Mouse (Mus musculus) heart, embryonic 15.5 days (tissue): ENCODE results near the gene Hexim2. TPM values are rescaled to one million over a fixed set of nuclear protein-coding genes. Genes with fewer than 3 reads are reported as not detected.
A peak's percentile ranks its signal among the peaks of the same experiment; 100 is the strongest.

Experiments
- ATAC-seq: fragments of 200-750 bp; cut with Nextera tagmentation; replicated peaks from 2 replicates; pipeline ENCODE4 v1.8.0; 2017; ENCODE audit warnings: low read depth, moderate TSS enrichment; ENCODE audit not compliant: insufficient number of reproducible peaks, insufficient read depth, low FRiP score
- H3K27ac ChIP-seq: fragments of 300-500 bp; sonication (generic); 2 replicates; pipeline ENCODE4 v1.5.1; 2015; ENCODE audit warnings: mild to moderate bottlenecking, inconsistent platforms
- H3K27me3 ChIP-seq: fragments of 300-500 bp; sonication (generic); 2 replicates; pipeline ENCODE4 v1.6.1; 2015; ENCODE audit warnings: inconsistent platforms
- H3K36me3 ChIP-seq: fragments of 300-500 bp; sonication (generic); 2 replicates; pipeline ENCODE4 v1.6.1; 2015; ENCODE audit warnings: mild to moderate bottlenecking, inconsistent platforms
- H3K4me1 ChIP-seq: fragments of 300-500 bp; sonication (generic); replicated peaks from 2 replicates; pipeline ENCODE4 v1.6.1; 2015; ENCODE audit warnings: inconsistent platforms
- H3K4me2 ChIP-seq: fragments of 300-500 bp; sonication (generic); 2 replicates; pipeline ENCODE4 v1.6.1; 2015; ENCODE audit warnings: inconsistent platforms, mild to moderate bottlenecking, moderate library complexity
- H3K4me3 ChIP-seq: fragments of 300-500 bp; sonication (generic); 2 replicates; pipeline ENCODE4 v1.5.1; 2015; ENCODE audit warnings: mild to moderate bottlenecking, inconsistent platforms
- H3K9ac ChIP-seq: fragments of 300-500 bp; sonication (generic); 2 replicates; pipeline ENCODE4 v1.6.1; 2015; ENCODE audit warnings: mild to moderate bottlenecking, inconsistent platforms
- H3K9me3 ChIP-seq: fragments of 300-500 bp; sonication (generic); replicated peaks from 2 replicates; pipeline ENCODE4 v1.6.1; 2016; ENCODE audit warnings: inconsistent platforms
- WGBS: fragments of 180-500 bp; shearing (Covaris S2); methylation state at CpG from one replicate; pipeline ENCODE4 v1.1.7; 2015; ENCODE audit warnings: mixed read lengths; 5-methylcytosine and 5-hydroxymethylcytosine counted together
- polyA plus RNA-seq: library from polyadenylated mRNA; unstranded; fragments of >200 nt; fragmentation: Nextera tagmentation; extraction: Ambion mirVana; gene quantifications from 2 replicates; pipeline ENCODE4 v1.2.1, GENCODE M21; 2015

Gene Hexim2
- polyA plus RNA-seq, 1 experiment from 2014 or later: 5.5 TPM

DNA sequence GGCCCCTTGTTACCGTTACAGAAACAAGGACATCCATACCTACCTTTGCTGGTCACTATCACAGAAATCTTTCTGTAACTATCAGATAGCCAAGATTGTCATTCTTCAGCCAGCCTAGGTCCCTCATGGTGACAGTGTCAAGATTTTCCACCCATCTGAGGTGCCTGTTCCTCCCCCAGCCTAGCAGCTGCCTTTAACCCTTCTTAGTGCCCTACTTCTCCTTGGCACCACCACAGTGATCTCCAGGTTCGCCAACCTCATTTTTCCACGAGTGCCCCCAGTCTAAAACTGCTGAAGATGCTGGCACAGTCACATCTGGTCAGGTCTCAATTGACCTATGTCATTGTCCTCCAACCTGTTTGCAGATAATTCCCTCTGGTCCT is 37.9 kb downstream of the Hexim2 start:
- Histone ChIP-seq H3K27me3 (peaks cover 31% of the 10 kb centered on the region), H3K27ac (no peak overlapping the region), H3K4me3 (peak overlapping the region; percentile 65), H3K9me3 (no peaks in the 10 kb centered on the region), H3K36me3 (no peaks in the 10 kb centered on the region), H3K4me2 (peak overlapping the region; percentile 96), H3K9ac (no peak overlapping the region), H3K4me1 (peaks cover 27% of the 10 kb centered on the region)
- ATAC-seq: no peak
- 56% methylated on average over 3 of the region's 3 CpGs for WGBS

DNA sequence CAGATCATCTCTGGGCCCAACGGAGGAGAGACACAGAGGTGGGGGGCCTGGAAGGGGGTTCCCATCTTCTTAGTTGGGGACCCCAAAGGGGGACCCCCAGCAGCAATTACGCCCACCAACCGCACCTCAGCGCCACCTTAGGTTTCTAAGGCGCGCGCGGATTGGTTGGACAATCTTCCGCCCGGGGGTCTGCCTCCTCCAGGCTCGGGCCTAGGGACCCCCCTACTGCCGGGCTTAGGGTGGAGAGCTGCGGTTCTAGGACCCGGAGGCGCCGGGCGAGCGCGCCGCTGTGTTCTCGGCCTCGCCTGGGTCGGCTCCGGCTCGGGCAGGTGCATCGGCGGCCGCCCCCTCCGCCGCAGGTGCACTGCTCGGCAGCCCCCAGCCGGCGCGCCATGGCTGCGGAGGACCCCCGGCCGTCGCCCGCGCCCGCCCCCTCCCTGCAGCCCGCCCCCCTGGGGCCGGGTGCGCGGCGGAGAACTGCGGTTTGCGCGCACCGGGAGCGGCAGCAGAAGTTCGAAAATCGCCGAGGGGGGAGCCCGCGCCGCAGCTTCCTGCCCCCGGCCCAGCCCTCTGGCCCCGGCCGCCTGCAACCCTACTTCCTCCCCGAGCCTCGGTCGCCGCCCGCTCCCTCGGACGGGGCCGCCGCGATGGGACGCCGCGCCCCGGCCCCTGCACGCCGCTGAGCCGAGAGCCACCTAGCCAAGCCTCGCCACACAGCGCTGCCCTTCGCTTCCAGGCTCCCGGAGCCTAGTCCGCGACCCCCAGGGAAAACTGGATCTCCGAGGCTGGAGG is 38.5 kb downstream of the Hexim2 start, which contains the start of gene Fmnl1:
Gene Fmnl1 (plus strand): TSS at position 614 of the 792 bp plus-strand sequence.
- peak within 1 kb of the TSS; percentile 39; the same call in 1 of the 2 replicates for H3K27ac ChIP-seq
- 2% methylated on average over 59 of the region's 84 CpGs for WGBS
- H3K9me3 ChIP-seq: no peaks in the 10 kb centered on the region
- peak within 1 kb of the TSS; percentile 96 for H3K4me2 ChIP-seq
- ATAC-seq: no peak
- peaks cover 28% of the 10 kb centered on the region for H3K4me1 ChIP-seq
- H3K9ac ChIP-seq: peak within 1 kb of the TSS; percentile 72
- H3K27me3 ChIP-seq: peaks cover 31% of the 10 kb centered on the region
- peak within 1 kb of the TSS; percentile 65 for H3K4me3 ChIP-seq
- no peaks in the 10 kb centered on the region for H3K36me3 ChIP-seq

DNA sequence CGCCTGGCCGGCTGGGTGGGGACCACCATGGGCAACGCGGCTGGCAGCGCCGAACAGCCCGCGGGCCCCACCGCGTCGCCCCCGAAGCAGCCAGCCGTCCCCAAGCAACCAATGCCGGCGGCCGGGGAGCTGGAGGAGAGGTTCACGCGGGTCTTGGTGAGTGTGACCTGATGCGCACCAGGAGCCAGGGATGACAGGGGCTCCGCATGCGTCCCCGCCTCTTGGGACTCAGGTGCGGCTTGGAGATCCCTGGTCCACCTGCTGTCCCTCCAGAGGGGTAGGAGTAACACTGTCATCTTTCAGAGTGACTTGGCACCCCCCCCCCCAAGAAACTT is 39.0 kb downstream of the Hexim2 start:
- no peak for ATAC-seq
- peak overlapping the region; percentile 39; the same call in 1 of the 2 replicates for H3K27ac ChIP-seq
- WGBS: 3% methylated on average over 23 of the region's 23 CpGs

DNA sequence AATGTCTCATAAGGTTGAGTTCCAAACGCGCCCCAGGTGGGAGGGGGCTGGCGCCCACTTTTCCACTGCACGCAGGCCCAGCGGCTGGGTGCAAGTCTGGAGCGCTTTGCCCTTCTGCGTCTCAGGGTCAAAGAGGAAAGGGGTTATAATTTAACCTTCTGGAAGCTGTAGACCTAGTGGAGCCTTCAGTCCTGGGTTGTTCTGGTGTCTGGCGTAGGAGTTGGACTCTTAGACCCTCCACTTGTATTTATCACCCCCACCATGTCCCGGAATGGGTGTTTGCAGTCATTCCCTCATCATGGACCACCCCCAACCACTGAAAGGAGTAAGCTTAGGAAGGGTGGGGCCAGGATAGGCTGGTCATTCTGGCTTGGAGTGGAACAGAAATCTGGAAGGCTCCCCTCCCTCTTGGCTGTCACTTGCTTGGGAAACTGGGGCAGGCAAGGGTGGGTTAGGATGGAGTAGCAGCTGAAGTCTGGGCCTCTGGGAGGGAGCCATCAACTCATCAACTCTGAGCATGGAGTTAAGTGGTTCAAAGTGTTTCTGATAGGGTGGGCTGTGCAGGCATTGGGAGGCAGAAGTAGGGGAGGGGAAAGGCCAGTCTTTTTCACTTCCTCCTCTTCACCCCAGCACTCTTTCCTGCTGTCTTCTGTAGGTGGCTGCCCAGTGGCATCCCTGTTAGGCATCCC is 39.6 kb downstream of the Hexim2 start:
- H3K9me3 ChIP-seq: no peaks in the 10 kb centered on the region
- ATAC-seq: no peak
- H3K36me3 ChIP-seq: no peaks in the 10 kb centered on the region
- no peak overlapping the region; the same call in 1 of the 2 replicates for H3K27ac ChIP-seq
- peaks cover 31% of the 10 kb centered on the region for H3K27me3 ChIP-seq
- WGBS: 46% methylated on average over 9 of the region's 9 CpGs
- peak overlapping the region; percentile 72; the same call in 1 of the 2 replicates for H3K9ac ChIP-seq
- peaks cover 33% of the 10 kb centered on the region for H3K4me1 ChIP-seq
- H3K4me2 ChIP-seq: peak overlapping the region; percentile 96
- H3K4me3 ChIP-seq: peak overlapping the region; percentile 65

More for the DNA sequence above, 39.0 kb downstream of the Hexim2 start:
- H3K4me1 ChIP-seq: peaks cover 28% of the 10 kb centered on the region
- peak overlapping the region; percentile 65 for H3K4me3 ChIP-seq
- no peaks in the 10 kb centered on the region for H3K36me3 ChIP-seq
- peak overlapping the region; percentile 72 for H3K9ac ChIP-seq
- peaks cover 31% of the 10 kb centered on the region for H3K27me3 ChIP-seq
- H3K9me3 ChIP-seq: no peaks in the 10 kb centered on the region
- peak overlapping the region; percentile 96 for H3K4me2 ChIP-seq

DNA sequence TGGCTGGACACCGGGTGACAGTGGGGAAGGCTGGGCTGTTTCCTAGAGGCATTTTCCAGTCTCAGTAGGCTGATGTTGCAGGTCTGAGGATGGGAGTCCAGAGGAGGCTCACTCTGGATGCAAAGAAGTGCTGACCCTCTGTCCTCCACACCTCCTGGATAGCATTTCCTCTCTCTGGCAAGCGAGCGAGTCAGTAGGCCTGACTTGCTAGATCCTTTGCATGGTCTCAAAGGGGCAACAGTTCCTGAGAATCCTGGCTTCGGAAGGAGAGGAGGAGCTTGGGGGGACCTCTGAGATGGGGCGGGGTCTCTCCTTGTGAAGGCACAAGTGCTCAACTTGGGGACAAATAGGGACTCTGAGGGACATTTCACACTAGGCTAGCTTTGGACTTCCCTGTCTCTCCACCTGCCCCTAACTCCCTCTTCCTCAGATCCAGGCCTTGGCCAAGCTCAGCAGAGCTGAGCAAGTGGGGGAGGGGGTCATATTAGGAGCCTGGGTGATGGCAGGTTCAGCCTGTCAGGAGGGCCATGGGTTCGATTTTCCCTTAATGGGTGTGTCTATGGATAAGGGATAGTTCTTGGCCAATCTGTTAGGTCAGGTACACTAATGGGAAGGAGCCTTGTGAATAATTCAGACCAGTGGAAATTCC is 40.3 kb downstream of the Hexim2 start:
- H3K4me1 ChIP-seq: peaks cover 40% of the 10 kb centered on the region
- H3K27ac ChIP-seq: no peak overlapping the region; the same call in 1 of the 2 replicates
- H3K9me3 ChIP-seq: no peaks in the 10 kb centered on the region
- H3K9ac ChIP-seq: no peak overlapping the region
- peaks cover 31% of the 10 kb centered on the region for H3K27me3 ChIP-seq
- no peaks in the 10 kb centered on the region for H3K36me3 ChIP-seq
- H3K4me3 ChIP-seq: peak overlapping the region; percentile 65; the same call in 1 of the 2 replicates
- ATAC-seq: no peak
- peak overlapping the region; percentile 96 for H3K4me2 ChIP-seq
- 56% methylated on average over 6 of the region's 6 CpGs for WGBS

DNA sequence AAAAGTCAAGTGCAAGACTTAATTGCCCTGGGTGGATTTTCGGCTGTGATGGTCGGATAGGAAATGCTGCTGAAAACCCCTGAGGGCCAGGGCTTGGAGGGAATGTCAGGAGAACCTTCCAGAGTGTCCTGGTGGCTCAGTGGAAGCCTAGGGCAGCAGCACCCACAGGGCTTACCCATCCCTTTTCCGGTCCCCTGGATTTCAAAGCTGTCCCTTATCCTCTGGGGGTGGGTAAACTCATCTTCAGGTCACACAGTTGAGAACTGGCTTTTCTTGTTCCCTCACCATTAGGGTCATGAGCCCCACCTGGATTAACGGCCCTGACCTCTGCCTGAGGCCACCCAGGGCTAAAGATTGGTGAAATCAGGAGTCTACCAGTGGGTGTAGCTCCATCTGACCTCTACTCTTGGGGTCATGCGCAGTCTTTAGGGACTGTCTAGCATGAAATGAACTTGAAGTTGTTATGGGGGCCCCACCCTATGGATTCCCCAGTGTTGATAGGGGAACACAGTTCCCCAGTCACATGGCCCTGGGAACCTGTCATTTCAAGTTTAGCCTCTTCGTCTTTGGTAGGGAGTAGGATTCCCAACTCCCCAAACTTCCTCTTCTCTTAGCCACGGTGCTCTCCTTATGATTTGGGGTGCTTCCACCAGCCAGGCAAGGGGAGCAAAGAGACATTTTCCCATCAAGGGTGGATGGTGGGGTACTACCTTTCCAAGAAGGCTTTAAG is 41.0 kb downstream of the Hexim2 start:
- ATAC-seq: no peak
- WGBS: 84% methylated on average over 7 of the region's 7 CpGs
- no peaks in the 10 kb centered on the region for H3K9me3 ChIP-seq
- H3K9ac ChIP-seq: no peak overlapping the region
- H3K4me2 ChIP-seq: peak overlapping the region; percentile 96; the same call in 1 of the 2 replicates
- H3K36me3 ChIP-seq: no peaks in the 10 kb centered on the region
- H3K4me3 ChIP-seq: no peak overlapping the region
- no peak overlapping the region for H3K27ac ChIP-seq
- H3K27me3 ChIP-seq: peaks cover 31% of the 10 kb centered on the region
- H3K4me1 ChIP-seq: peaks cover 46% of the 10 kb centered on the region

DNA sequence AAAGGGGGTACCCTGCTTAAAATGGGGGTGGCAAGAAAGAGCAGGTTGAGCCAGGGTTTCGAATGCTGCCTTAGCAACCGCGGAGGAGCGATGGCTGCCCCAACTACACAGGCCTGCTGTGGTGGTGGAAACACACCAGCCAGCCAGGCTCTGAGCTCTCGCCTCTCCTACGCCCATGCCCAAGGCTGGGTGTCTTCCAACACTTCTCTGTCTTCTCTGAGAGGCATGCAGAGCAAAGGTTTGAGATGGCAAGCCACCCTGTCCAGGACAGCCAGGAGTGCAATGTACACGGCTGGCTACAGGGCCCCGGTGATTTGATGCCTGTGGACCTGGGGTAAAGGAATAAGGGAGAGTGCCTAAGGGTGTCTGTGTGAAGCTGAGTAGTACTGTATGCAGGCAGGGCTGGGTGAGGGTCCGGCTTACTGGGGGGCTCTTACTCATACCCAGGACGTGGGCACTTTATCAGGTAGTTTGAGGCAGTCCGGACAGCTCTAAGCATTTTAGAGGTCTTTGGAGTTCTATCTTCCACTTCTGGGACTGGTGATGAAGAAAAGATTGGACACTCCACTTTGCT is 41.6 kb downstream of the Hexim2 start:
- Histone ChIP-seq H3K27me3 (peaks cover 30% of the 10 kb centered on the region), H3K4me3 (no peak overlapping the region), H3K36me3 (no peaks in the 10 kb centered on the region), H3K27ac (no peak overlapping the region; the same call in 1 of the 2 replicates), H3K4me1 (peaks cover 48% of the 10 kb centered on the region), H3K4me2 (no peak overlapping the region), H3K9ac (no peak overlapping the region), H3K9me3 (no peaks in the 10 kb centered on the region)
- no peak for ATAC-seq
- 87% methylated on average over 11 of the region's 11 CpGs for WGBS

DNA sequence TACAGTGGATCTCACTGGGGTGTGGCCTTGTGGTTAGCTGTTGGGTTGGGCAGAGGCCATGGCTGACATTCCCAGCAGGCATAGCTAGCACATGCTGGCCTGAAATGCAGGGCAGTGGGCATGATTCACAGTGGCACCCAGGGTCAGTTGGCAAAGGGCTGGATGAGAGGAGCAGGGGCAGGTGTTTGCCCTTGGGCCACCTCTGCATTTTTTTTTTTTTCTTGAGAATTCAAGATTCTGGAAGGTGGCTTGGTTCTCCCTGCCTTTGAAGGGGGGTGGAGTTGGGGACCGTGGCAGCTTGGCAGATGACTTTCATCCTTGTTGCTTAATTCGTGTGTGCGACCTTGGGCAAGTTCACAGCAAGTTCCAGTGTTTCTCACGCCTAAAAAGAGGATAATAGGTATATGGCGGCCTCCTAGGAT is 42.2 kb downstream of the Hexim2 start:
- H3K27ac ChIP-seq: peak overlapping the region; percentile 14; the same call in 1 of the 2 replicates
- no peak overlapping the region for H3K4me3 ChIP-seq
- no peak overlapping the region for H3K9ac ChIP-seq
- no peaks in the 10 kb centered on the region for H3K9me3 ChIP-seq
- no peak overlapping the region for H3K4me2 ChIP-seq
- H3K4me1 ChIP-seq: peaks cover 48% of the 10 kb centered on the region
- 77% methylated on average over 5 of the region's 5 CpGs for WGBS
- ATAC-seq: no peak
- peaks cover 24% of the 10 kb centered on the region for H3K27me3 ChIP-seq
- no peaks in the 10 kb centered on the region for H3K36me3 ChIP-seq

DNA sequence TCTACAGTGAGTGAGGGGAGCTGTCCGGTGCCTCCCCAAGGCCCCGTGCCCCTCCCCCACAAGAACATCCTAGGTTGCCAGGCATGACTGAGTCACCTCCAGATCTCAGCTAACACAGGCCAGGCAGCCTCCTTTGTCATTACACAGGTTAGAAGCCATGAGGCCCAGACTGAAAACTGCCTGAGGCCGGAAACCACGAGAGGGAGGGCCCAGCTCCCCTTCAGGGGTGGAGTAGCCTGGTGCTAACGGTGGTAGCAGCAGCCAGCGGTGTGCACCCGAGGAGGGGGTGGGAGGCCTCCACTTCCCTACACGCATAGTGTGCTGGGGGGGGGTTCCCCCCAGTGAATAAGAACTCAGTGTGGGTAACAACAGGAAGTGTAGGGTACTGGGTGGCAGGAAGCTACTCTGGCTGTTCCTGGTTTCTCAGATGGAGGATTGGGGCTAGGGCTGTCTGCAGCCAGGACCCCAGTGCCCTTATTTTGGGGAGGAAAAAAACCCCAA is 42.7 kb downstream of the Hexim2 start:
- H3K9me3 ChIP-seq: no peaks in the 10 kb centered on the region
- H3K4me3 ChIP-seq: no peak overlapping the region
- 43% methylated on average over 8 of the region's 8 CpGs for WGBS
- peaks cover 19% of the 10 kb centered on the region for H3K27me3 ChIP-seq
- no peak overlapping the region for H3K4me2 ChIP-seq
- no peak overlapping the region for H3K9ac ChIP-seq
- H3K27ac ChIP-seq: peak overlapping the region; percentile 14; the same call in 1 of the 2 replicates
- peaks cover 48% of the 10 kb centered on the region for H3K4me1 ChIP-seq
- peak; percentile 7; the same call in 1 of the 2 replicates for ATAC-seq
- H3K36me3 ChIP-seq: no peaks in the 10 kb centered on the region

DNA sequence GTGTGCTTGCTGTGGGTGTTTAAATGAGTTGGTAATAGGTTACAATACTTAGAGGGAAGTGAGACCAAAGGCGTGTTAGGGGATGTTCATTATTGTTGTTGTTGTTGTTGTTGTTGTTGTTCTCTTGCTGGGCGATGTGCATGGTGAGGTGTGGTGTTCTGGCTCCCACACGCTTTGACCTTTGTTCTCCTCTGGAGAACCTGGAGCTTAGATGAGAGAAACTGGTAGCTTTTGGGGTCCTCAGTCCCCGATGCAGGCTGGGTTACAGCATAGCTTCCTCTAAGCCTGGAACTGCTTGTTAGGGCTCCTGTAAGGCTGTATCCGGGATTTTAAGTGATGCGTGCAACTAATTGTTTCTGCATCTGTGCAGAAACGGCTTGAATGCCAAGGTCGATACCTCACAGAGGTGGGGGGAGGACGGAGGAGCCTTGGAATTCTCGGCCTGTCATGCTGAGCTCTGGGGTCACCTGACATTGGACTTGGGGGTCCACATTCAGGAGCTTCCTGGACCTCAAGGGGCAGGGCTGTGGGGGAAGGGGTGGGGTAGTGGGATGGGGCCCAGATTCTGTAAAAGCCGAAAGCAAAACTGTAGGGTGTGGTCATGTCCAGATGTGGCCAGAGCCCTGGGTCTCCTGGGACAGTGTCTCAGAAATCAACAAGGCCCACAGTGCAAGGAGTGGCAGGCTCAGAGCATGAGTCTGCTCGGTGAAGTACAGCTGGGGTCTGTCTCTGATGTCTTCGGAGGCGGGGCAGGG is 43.6 kb downstream of the Hexim2 start:
- peaks cover 12% of the 10 kb centered on the region for H3K27me3 ChIP-seq
- H3K27ac ChIP-seq: no peak overlapping the region
- peaks cover 42% of the 10 kb centered on the region for H3K4me1 ChIP-seq
- no peak overlapping the region for H3K4me3 ChIP-seq
- no peak overlapping the region for H3K9ac ChIP-seq
- H3K36me3 ChIP-seq: no peaks in the 10 kb centered on the region
- H3K4me2 ChIP-seq: no peak overlapping the region
- WGBS: 69% methylated on average over 14 of the region's 14 CpGs
- no peaks in the 10 kb centered on the region for H3K9me3 ChIP-seq
- ATAC-seq: no peak
